Comparison of ENCODE assay signal across 9 mouse cellular contexts in the genomic region with DNA sequence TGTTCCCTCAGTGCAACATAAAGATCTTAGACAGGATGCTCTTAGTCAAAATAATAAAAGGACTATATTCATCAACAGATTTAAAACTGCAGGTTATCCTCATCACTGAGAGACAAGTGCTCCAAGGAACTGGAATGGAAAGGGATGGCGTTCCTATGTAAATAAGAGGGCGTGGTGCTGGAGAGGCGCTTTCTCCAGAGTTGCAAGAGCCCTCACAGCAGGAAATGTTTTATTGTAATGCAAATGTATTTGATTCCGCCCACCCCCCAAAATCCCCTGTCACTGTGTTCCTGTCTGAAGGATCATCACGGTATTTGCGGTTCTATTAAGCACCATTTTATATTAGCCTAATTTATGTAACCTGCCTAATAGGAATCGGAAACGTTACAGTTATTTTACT.
A peak's percentile ranks its signal among the peaks of the same experiment; 100 is the strongest.
DNase-seq lines count a peak whose midpoint lies in the region; ATAC-seq and TF ChIP-seq lines count a peak whose summit lies in the region.
"Had no signal": no experiment of that assay in that cellular context is flagged by ENCODE, and none has a peak within 500 bp of the region (broad histone marks: within the 10 kb centered on the region; RNA-seq: fewer than 3 reads in every experiment).

No protein-coding gene starts in this region.

- H3K4me1 ChIP-seq in liver, embryonic 16.5 days (ENCODE audit: control insufficient read depth, low read depth, low read length), result no peaks in the 10 kb centered on the region
- H3K4me1 ChIP-seq in liver, postnatal 0 days (ENCODE audit: insufficient read depth), result no peaks in the 10 kb centered on the region
- no peaks in the 10 kb centered on the region for H3K4me1 ChIP-seq in embryonic facial prominence, embryonic 11.5 days (ENCODE audit: control insufficient read depth, insufficient read depth, low read length)
- H3K4me1 ChIP-seq in hindbrain, embryonic 11.5 days (replicated peaks; ENCODE audit: control insufficient read depth, insufficient read depth, low read length), result no peaks in the 10 kb centered on the region
- H3K4me1 ChIP-seq in neural tube, embryonic 15.5 days, result peaks cover 10% of the 10 kb centered on the region
- H3K4me1 ChIP-seq: lung, embryonic 15.5 days had no signal

- H3K9ac ChIP-seq in liver, embryonic 16.5 days (ENCODE audit: low read depth, low read length), result no peak overlapping the region
- no peak overlapping the region for H3K9ac ChIP-seq in liver, postnatal 0 days (replicated peaks)
- no peak overlapping the region for H3K9ac ChIP-seq in embryonic facial prominence, embryonic 11.5 days (replicated peaks; ENCODE audit: low read length)
- H3K9ac ChIP-seq in hindbrain, embryonic 11.5 days (ENCODE audit: low read depth, low read length), result no peak overlapping the region
- H3K9ac ChIP-seq in neural tube, embryonic 15.5 days (replicated peaks), result 0 out of 2 replicates have a peak overlapping the region, but pooled peaks have one; percentile 20
- H3K9ac ChIP-seq: lung, embryonic 15.5 days had no signal

- DNase-seq in liver, postnatal 0 days, result no peak
- peak; percentile 41 for DNase-seq in embryonic facial prominence, embryonic 11.5 days (ENCODE audit: low spot score)
- peak; percentile 54 for DNase-seq in hindbrain, embryonic 11.5 days (ENCODE audit: low spot score)
- no peak for DNase-seq in layer of hippocampus, adult 18-20 months (ENCODE audit: low spot score in 2 of 2)
- no peak for DNase-seq in urinary bladder, postnatal 14 days (ENCODE audit: low spot score)
- DNase-seq: thymus, adult 18-20 months had no signal

- H3K36me3 ChIP-seq in liver, embryonic 16.5 days (ENCODE audit: control insufficient read depth, insufficient read depth), result no peaks in the 10 kb centered on the region
- H3K36me3 ChIP-seq in liver, postnatal 0 days (replicated peaks; ENCODE audit: insufficient read depth, low read length), result no peaks in the 10 kb centered on the region
- no peaks in the 10 kb centered on the region for H3K36me3 ChIP-seq in embryonic facial prominence, embryonic 11.5 days (replicated peaks; ENCODE audit: control insufficient read depth, insufficient read depth, low read depth, low read length)
- H3K36me3 ChIP-seq in hindbrain, embryonic 11.5 days (ENCODE audit: control insufficient read depth, insufficient read depth, low read length), result no peaks in the 10 kb centered on the region
- no peaks in the 10 kb centered on the region for H3K36me3 ChIP-seq in neural tube, embryonic 15.5 days
- H3K36me3 ChIP-seq: lung, embryonic 15.5 days had no signal

- H3K27ac ChIP-seq in liver, embryonic 16.5 days (ENCODE audit: low read length), result no peak overlapping the region
- H3K27ac ChIP-seq in liver, postnatal 0 days (ENCODE audit: low read depth), result no peak overlapping the region
- H3K27ac ChIP-seq in embryonic facial prominence, embryonic 11.5 days (replicated peaks; ENCODE audit: low read depth, low read length), result no peak overlapping the region
- no peak overlapping the region for H3K27ac ChIP-seq in hindbrain, embryonic 11.5 days (ENCODE audit: low read depth, low read length)
- peak overlapping the region; percentile 54; the same call in 1 of the 2 replicates for H3K27ac ChIP-seq in neural tube, embryonic 15.5 days (replicated peaks)
- H3K27ac ChIP-seq: lung, embryonic 15.5 days had no signal

- no peak overlapping the region for H3K4me3 ChIP-seq in liver, embryonic 16.5 days (ENCODE audit: low read depth, low read length)
- H3K4me3 ChIP-seq in liver, postnatal 0 days (ENCODE audit: low read depth, low read length), result no peak overlapping the region
- H3K4me3 ChIP-seq in embryonic facial prominence, embryonic 11.5 days (ENCODE audit: low read depth, low read length), result no peak overlapping the region
- no peak overlapping the region for H3K4me3 ChIP-seq in hindbrain, embryonic 11.5 days (ENCODE audit: low read depth, low read length)
- peak overlapping the region; percentile 15; the same call in 1 of the 2 replicates for H3K4me3 ChIP-seq in neural tube, embryonic 15.5 days (replicated peaks)
- H3K4me3 ChIP-seq: lung, embryonic 15.5 days had no signal

- no peak for ATAC-seq in liver, embryonic 16.5 days (ENCODE audit: low read depth)
- no peak for ATAC-seq in liver, postnatal 0 days
- ATAC-seq in embryonic facial prominence, embryonic 11.5 days (replicated peaks; ENCODE audit: insufficient number of reproducible peaks, low FRiP score, low TSS enrichment, low read depth), result no peak
- ATAC-seq in hindbrain, embryonic 11.5 days (ENCODE audit: low FRiP score), result peak; percentile 77
- peak; percentile 48; the same call in 1 of the 2 replicates for ATAC-seq in neural tube, embryonic 15.5 days (ENCODE audit: low FRiP score)

- H3K27me3 ChIP-seq in liver, embryonic 16.5 days (ENCODE audit: control insufficient read depth, insufficient read depth, low read depth, low read length), result no peaks in the 10 kb centered on the region
- no peaks in the 10 kb centered on the region for H3K27me3 ChIP-seq in liver, postnatal 0 days (ENCODE audit: insufficient read depth, low read length)
- no peaks in the 10 kb centered on the region for H3K27me3 ChIP-seq in embryonic facial prominence, embryonic 11.5 days (ENCODE audit: control insufficient read depth, insufficient read depth, low read length)
- H3K27me3 ChIP-seq in hindbrain, embryonic 11.5 days (ENCODE audit: control insufficient read depth, insufficient read depth, low read length), result no peaks in the 10 kb centered on the region
- no peaks in the 10 kb centered on the region for H3K27me3 ChIP-seq in neural tube, embryonic 15.5 days (replicated peaks)
- H3K27me3 ChIP-seq: lung, embryonic 15.5 days had no signal

- no peak for TF ChIP-seq EP300 in liver, postnatal 0 days (IDR thresholded peaks at IDR 0.05; ENCODE audit: low read depth)

- no peak for TF ChIP-seq CTCF in liver, postnatal 0 days (IDR thresholded peaks at IDR 0.05; ENCODE audit: low read depth)

- H3K9me3 ChIP-seq in liver, embryonic 16.5 days (replicated peaks; ENCODE audit: control insufficient read depth, low read length), result no peaks in the 10 kb centered on the region
- H3K9me3 ChIP-seq in liver, postnatal 0 days (ENCODE audit: low read length), result no peaks in the 10 kb centered on the region
- no peaks in the 10 kb centered on the region for H3K9me3 ChIP-seq in embryonic facial prominence, embryonic 11.5 days (replicated peaks; ENCODE audit: control insufficient read depth, low read length)
- no peaks in the 10 kb centered on the region for H3K9me3 ChIP-seq in hindbrain, embryonic 11.5 days (ENCODE audit: control insufficient read depth, low read length)
- no peaks in the 10 kb centered on the region for H3K9me3 ChIP-seq in neural tube, embryonic 15.5 days (replicated peaks)
- H3K9me3 ChIP-seq: lung, embryonic 15.5 days had no signal

- H3K4me2 ChIP-seq in liver, embryonic 16.5 days (ENCODE audit: low read depth, low read length), result 0 out of 2 replicates have a peak overlapping the region, but pooled peaks have one; percentile 1
- no peak overlapping the region for H3K4me2 ChIP-seq in liver, postnatal 0 days (ENCODE audit: low read depth, low read length)
- H3K4me2 ChIP-seq in embryonic facial prominence, embryonic 11.5 days (ENCODE audit: low read depth, low read length), result no peak overlapping the region
- H3K4me2 ChIP-seq in hindbrain, embryonic 11.5 days (replicated peaks; ENCODE audit: low read depth, low read length), result peak overlapping the region; percentile 12; the same call in 1 of the 2 replicates
- peak overlapping the region; percentile 55 for H3K4me2 ChIP-seq in neural tube, embryonic 15.5 days
- H3K4me2 ChIP-seq: lung, embryonic 15.5 days had no signal

- 13% methylated on average over 8 of the region's 8 CpGs for WGBS in liver, embryonic 16.5 days (ENCODE audit: insufficient replicate concordance)
- WGBS in liver, postnatal 0 days (ENCODE audit: insufficient replicate concordance), result 12% methylated on average over 8 of the region's 8 CpGs
- 6% methylated on average over 8 of the region's 8 CpGs for WGBS in embryonic facial prominence, embryonic 11.5 days
- 6% methylated on average over 8 of the region's 8 CpGs for WGBS in hindbrain, embryonic 11.5 days
- 3% methylated on average over 8 of the region's 8 CpGs for WGBS in neural tube, embryonic 15.5 days

Comparison
In these comparisons a context has a peak if more than half of its experiments do, and no peak if none do; other contexts are left out.
1. H3K4me2 ChIP-seq: peak in liver, embryonic 16.5 days (single experiment), hindbrain, embryonic 11.5 days (single experiment) and neural tube, embryonic 15.5 days (single experiment); none in liver, postnatal 0 days (single experiment) and embryonic facial prominence, embryonic 11.5 days (single experiment).
2. ATAC-seq: peak in hindbrain, embryonic 11.5 days (single experiment) and neural tube, embryonic 15.5 days (single experiment); none in liver, embryonic 16.5 days (single experiment), liver, postnatal 0 days (single experiment) and embryonic facial prominence, embryonic 11.5 days (single experiment).
3. DNase-seq: peak in embryonic facial prominence, embryonic 11.5 days (single experiment) and hindbrain, embryonic 11.5 days (single experiment); none in liver, postnatal 0 days (single experiment), layer of hippocampus, adult 18-20 months (0 of 2) and urinary bladder, postnatal 14 days (single experiment).